Mouse (Mus musculus) ES-E14 (cell line): ENCODE data around the gene Taar4.

Source experiments
- CHD2 ChIP-seq: IDR thresholded peaks from 2 replicates; pipeline ENCODE4 v1.6.1; 2014; ENCODE audit warnings: mild to moderate bottlenecking, low read depth, low read length, inconsistent platforms
- HCFC1 ChIP-seq: IDR thresholded peaks from 2 replicates; pipeline ENCODE4 v1.6.1; 2012; ENCODE audit warnings: low read length, inconsistent platforms, borderline replicate concordance; ENCODE audit not compliant: insufficient read depth
- MAFK ChIP-seq: IDR thresholded peaks from 2 replicates; pipeline ENCODE4 v1.6.1; 2014; ENCODE audit warnings: mild to moderate bottlenecking, low read depth, low read length, inconsistent platforms; ENCODE audit not compliant: insufficient read depth
- ZC3H11A ChIP-seq: IDR thresholded peaks from 2 replicates; pipeline ENCODE4 v1.6.1; 2012; ENCODE audit warnings: low read depth, mild to moderate bottlenecking, inconsistent platforms, low read length, borderline replicate concordance
- ZNF384 ChIP-seq: IDR thresholded peaks from 2 replicates; pipeline ENCODE4 v1.6.1; 2012; ENCODE audit warnings: low read depth, low read length, inconsistent platforms

DNA sequence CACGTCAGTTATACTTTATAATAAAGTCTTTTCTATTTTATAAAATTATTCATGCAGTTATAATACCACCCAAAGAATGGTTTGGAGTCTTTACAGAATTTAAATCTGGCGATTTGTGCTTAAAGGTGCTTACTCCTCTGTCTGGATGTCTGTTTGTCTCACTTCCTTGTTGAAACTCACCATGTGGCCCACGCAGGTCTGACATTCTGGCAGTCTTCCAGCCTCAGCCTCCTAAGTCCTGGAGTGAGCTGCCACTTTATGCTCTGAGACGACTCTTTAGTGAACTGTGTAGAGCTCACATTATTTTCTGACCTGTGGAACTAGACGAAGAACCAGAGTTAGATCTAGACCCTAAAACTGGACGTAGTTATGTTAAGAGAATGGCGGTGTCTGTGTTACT, 12.3 kb upstream of the Taar4 start:
- TF ChIP-seq CHD2 (no peak), HCFC1 (no peak), MAFK (no peak), ZC3H11A (no peak), ZNF384 (no peak)
